9 mouse cellular contexts compared by ENCODE assay signal in genomic region chr4:49521346-49521745, GRCm38 (mm10). TPM values are rescaled to one million over a fixed set of nuclear protein-coding genes. Genes with fewer than 3 reads are reported as not detected.
A peak's percentile ranks its signal among the peaks of the same experiment; 100 is the strongest.
DNase-seq lines count a peak whose midpoint lies in the region; ATAC-seq lines count a peak whose summit lies in the region.
"Had no signal": no experiment of that assay in that cellular context is flagged by ENCODE, and none has a peak within 500 bp of the region (broad histone marks: within the 10 kb centered on the region; RNA-seq: fewer than 3 reads in every experiment).

No protein-coding gene starts in this region.

- peak overlapping the region; percentile 71 for H3K4me2 ChIP-seq in lung, embryonic 15.5 days
- H3K4me2 ChIP-seq in embryonic facial prominence, embryonic 12.5 days (replicated peaks) = peak overlapping the region; percentile 52
- peak overlapping the region; percentile 51 for H3K4me2 ChIP-seq in limb, embryonic 11.5 days (ENCODE audit: low read depth, severe bottlenecking)
- H3K4me2 ChIP-seq in neural tube, embryonic 15.5 days = peak overlapping the region; percentile 74

- H3K4me3 ChIP-seq in lung, embryonic 15.5 days = peak overlapping the region; percentile 73
- H3K4me3 ChIP-seq in embryonic facial prominence, embryonic 12.5 days = peak overlapping the region; percentile 73
- H3K4me3 ChIP-seq in limb, embryonic 11.5 days (ENCODE audit: low read depth, low read length) = peak overlapping the region; percentile 65
- H3K4me3 ChIP-seq in neural tube, embryonic 15.5 days (replicated peaks) = peak overlapping the region; percentile 76

- H3K36me3 ChIP-seq in lung, embryonic 15.5 days = peaks cover 3% of the 10 kb centered on the region; the same call in 1 of the 2 replicates
- peaks cover 28% of the 10 kb centered on the region; the same call in 1 of the 2 replicates for H3K36me3 ChIP-seq in embryonic facial prominence, embryonic 12.5 days
- H3K36me3 ChIP-seq in limb, embryonic 11.5 days (ENCODE audit: control insufficient read depth, insufficient read depth, low read length) = no peaks in the 10 kb centered on the region
- peaks cover 22% of the 10 kb centered on the region for H3K36me3 ChIP-seq in neural tube, embryonic 15.5 days

- under 1% methylated on average over 17 of the region's 17 CpGs for WGBS in lung, embryonic 15.5 days
- WGBS in embryonic facial prominence, embryonic 12.5 days = 2% methylated on average over 17 of the region's 17 CpGs
- WGBS in limb, embryonic 11.5 days = under 1% methylated on average over 17 of the region's 17 CpGs
- WGBS in neural tube, embryonic 15.5 days = 0% methylated on average over 17 of the region's 17 CpGs

- H3K27ac ChIP-seq in lung, embryonic 15.5 days = no peak overlapping the region
- no peak overlapping the region for H3K27ac ChIP-seq in embryonic facial prominence, embryonic 12.5 days
- no peak overlapping the region for H3K27ac ChIP-seq in limb, embryonic 11.5 days (replicated peaks; ENCODE audit: low read depth, low read length)
- H3K27ac ChIP-seq in neural tube, embryonic 15.5 days (replicated peaks) = peak overlapping the region; percentile 84

- no peak for DNase-seq in lung, adult 18-20 months
- DNase-seq in limb, embryonic 11.5 days (ENCODE audit: low spot score) = no peak
- no peak for DNase-seq in adrenal gland, postnatal 4 days (ENCODE audit: low spot score in 2 of 2)
- no peak for DNase-seq in adrenal gland, adult 18-20 months (ENCODE audit: low spot score in 2 of 2)
- DNase-seq in frontal cortex, postnatal 10 days (ENCODE audit: low spot score in 2 of 2) = no peak

- H3K9ac ChIP-seq in lung, embryonic 15.5 days = peak overlapping the region; percentile 68
- H3K9ac ChIP-seq in embryonic facial prominence, embryonic 12.5 days = peak overlapping the region; percentile 61
- H3K9ac ChIP-seq in limb, embryonic 11.5 days (ENCODE audit: low read length) = peak overlapping the region; percentile 64
- H3K9ac ChIP-seq in neural tube, embryonic 15.5 days (replicated peaks) = peak overlapping the region; percentile 73

- no peaks in the 10 kb centered on the region for H3K27me3 ChIP-seq in lung, embryonic 15.5 days
- no peaks in the 10 kb centered on the region for H3K27me3 ChIP-seq in embryonic facial prominence, embryonic 12.5 days
- no peaks in the 10 kb centered on the region for H3K27me3 ChIP-seq in limb, embryonic 11.5 days (ENCODE audit: control insufficient read depth, insufficient read depth, low read length)
- no peaks in the 10 kb centered on the region for H3K27me3 ChIP-seq in neural tube, embryonic 15.5 days (replicated peaks)

- ATAC-seq in lung, embryonic 15.5 days (ENCODE audit: borderline replicate concordance, extremely low read depth, low FRiP score, low TSS enrichment) = peak; percentile 35; the same call in 1 of the 2 replicates
- ATAC-seq in embryonic facial prominence, embryonic 12.5 days (ENCODE audit: insufficient number of reproducible peaks, insufficient read depth, low FRiP score, low TSS enrichment) = peak; percentile 72; the same call in 1 of the 2 replicates
- ATAC-seq in limb, embryonic 11.5 days (ENCODE audit: insufficient number of reproducible peaks, low FRiP score, low TSS enrichment, low read depth) = peak; percentile 74
- ATAC-seq in neural tube, embryonic 15.5 days (ENCODE audit: low FRiP score) = peak; percentile 74

- H3K9me3 ChIP-seq in lung, embryonic 15.5 days = no peaks in the 10 kb centered on the region
- H3K9me3 ChIP-seq in embryonic facial prominence, embryonic 12.5 days = no peaks in the 10 kb centered on the region
- H3K9me3 ChIP-seq in limb, embryonic 11.5 days (ENCODE audit: control insufficient read depth, low read length) = no peaks in the 10 kb centered on the region
- H3K9me3 ChIP-seq in neural tube, embryonic 15.5 days (replicated peaks) = no peaks in the 10 kb centered on the region

- H3K4me1 ChIP-seq in lung, embryonic 15.5 days = peaks cover 13% of the 10 kb centered on the region; the same call in 1 of the 2 replicates
- peaks cover 14% of the 10 kb centered on the region; the same call in 1 of the 2 replicates for H3K4me1 ChIP-seq in embryonic facial prominence, embryonic 12.5 days
- H3K4me1 ChIP-seq in limb, embryonic 11.5 days (ENCODE audit: control insufficient read depth, insufficient read depth, low read length) = no peaks in the 10 kb centered on the region
- peaks cover 26% of the 10 kb centered on the region for H3K4me1 ChIP-seq in neural tube, embryonic 15.5 days

RNA-seq across cellular contexts. Expression of gene Zfp189, which starts 0.4 kb away (rescaled TPM):
- 9.0 and 9.8 TPM in 2 replicates for polyA plus RNA-seq in lung, embryonic 15.5 days (2015; fragmentation: Nextera tagmentation; extraction: Ambion mirVana)
- polyA plus RNA-seq in embryonic facial prominence, embryonic 12.5 days (2016; fragmentation: Nextera tagmentation; extraction: Ambion mirVana) = 11.8 and 12.5 TPM in 2 replicates
- 12.1 and 14.6 TPM in 2 replicates for polyA plus RNA-seq in limb, embryonic 11.5 days (2014; fragmentation: Nextera tagmentation; extraction: Ambion mirVana)
- polyA plus RNA-seq in neural tube, embryonic 15.5 days (2015; fragmentation: Nextera tagmentation; extraction: Ambion mirVana) = 10.2 and 10.5 TPM in 2 replicates
- total RNA-seq in adrenal gland, postnatal 4 days (2021) = 1 to 10 TPM; 8.9 to 9.4 TPM
- 1 to 10 TPM; 6.9 TPM for total RNA-seq in adrenal gland, adult 18-20 months (2021)

RNA-seq across cellular contexts. Expression of gene Mrpl50, which starts 0.5 kb away (rescaled TPM):
- 69.2 and 69.3 TPM in 2 replicates for polyA plus RNA-seq in lung, embryonic 15.5 days (2015; fragmentation: Nextera tagmentation; extraction: Ambion mirVana)
- polyA plus RNA-seq in embryonic facial prominence, embryonic 12.5 days (2016; fragmentation: Nextera tagmentation; extraction: Ambion mirVana) = 85.6 and 87.7 TPM in 2 replicates
- polyA plus RNA-seq in limb, embryonic 11.5 days (2014; fragmentation: Nextera tagmentation; extraction: Ambion mirVana) = 98.6 and 99.4 TPM in 2 replicates
- polyA plus RNA-seq in neural tube, embryonic 15.5 days (2015; fragmentation: Nextera tagmentation; extraction: Ambion mirVana) = 75.7 and 78.1 TPM in 2 replicates
- 10 to 100 TPM; 47.8 to 48.6 TPM for total RNA-seq in adrenal gland, postnatal 4 days (2021)
- total RNA-seq in adrenal gland, adult 18-20 months (2021) = 10 to 100 TPM; 43.7 to 53.0 TPM

RNA-seq across cellular contexts. Expression of gene Baat, which starts 15.0 kb away (rescaled TPM):
- not detected in 2 replicates for polyA plus RNA-seq in lung, embryonic 15.5 days (2015; fragmentation: Nextera tagmentation; extraction: Ambion mirVana)
- polyA plus RNA-seq in embryonic facial prominence, embryonic 12.5 days (2016; fragmentation: Nextera tagmentation; extraction: Ambion mirVana) = 0.08 and 0.24 TPM in 2 replicates
- 0.24 and 0.28 TPM in 2 replicates for polyA plus RNA-seq in limb, embryonic 11.5 days (2014; fragmentation: Nextera tagmentation; extraction: Ambion mirVana)
- polyA plus RNA-seq in neural tube, embryonic 15.5 days (2015; fragmentation: Nextera tagmentation; extraction: Ambion mirVana) = not detected in 2 replicates
- 1 to 10 TPM in 1 of 2 experiments, under 1 TPM in 1; 0.50 to 2.0 TPM for total RNA-seq in adrenal gland, postnatal 4 days (2021)
- total RNA-seq in adrenal gland, adult 18-20 months (2021) = under 1 TPM in 1 of 2 experiments, not detected in 1; 0.30 TPM
- polyA plus RNA-seq: gonadal fat pad, adult 2 months had no signal

RNA-seq across cellular contexts. Expression of gene Aldob, which starts 28.0 kb away (rescaled TPM):
- 1.1 and 2.0 TPM in 2 replicates for polyA plus RNA-seq in lung, embryonic 15.5 days (2015; fragmentation: Nextera tagmentation; extraction: Ambion mirVana)
- polyA plus RNA-seq in embryonic facial prominence, embryonic 12.5 days (2016; fragmentation: Nextera tagmentation; extraction: Ambion mirVana) = 0.10 TPM in 1 of 2 replicates, not detected in the other
- polyA plus RNA-seq in limb, embryonic 11.5 days (2014; fragmentation: Nextera tagmentation; extraction: Ambion mirVana) = 0.07 TPM in 1 of 2 replicates, not detected in the other
- 0.14 and 8.8 TPM in 2 replicates for polyA plus RNA-seq in neural tube, embryonic 15.5 days (2015; fragmentation: Nextera tagmentation; extraction: Ambion mirVana)
- total RNA-seq in adrenal gland, postnatal 4 days (2021) = 100 to 1,000 TPM; 112 to 217 TPM
- 1 to 10 TPM in 1 of 2 experiments, under 1 TPM in 1; 0.35 to 5.2 TPM for total RNA-seq in adrenal gland, adult 18-20 months (2021)

RNA-seq across cellular contexts. Expression of gene Acnat1, which starts 47.6 kb away (rescaled TPM):
- polyA plus RNA-seq in lung, embryonic 15.5 days (2015; fragmentation: Nextera tagmentation; extraction: Ambion mirVana) = 0.44 TPM in 1 of 2 replicates, not detected in the other
- polyA plus RNA-seq in embryonic facial prominence, embryonic 12.5 days (2016; fragmentation: Nextera tagmentation; extraction: Ambion mirVana) = not detected in 2 replicates
- polyA plus RNA-seq in limb, embryonic 11.5 days (2014; fragmentation: Nextera tagmentation; extraction: Ambion mirVana) = not detected in 2 replicates
- polyA plus RNA-seq in neural tube, embryonic 15.5 days (2015; fragmentation: Nextera tagmentation; extraction: Ambion mirVana) = 0.13 TPM in 1 of 2 replicates, not detected in the other
- 1 to 10 TPM; 3.8 to 5.8 TPM for total RNA-seq in adrenal gland, postnatal 4 days (2021)
- 1 to 10 TPM; 1.1 TPM for total RNA-seq in adrenal gland, adult 18-20 months (2021)
